Mouse (Mus musculus) liver (tissue): ENCODE measurements at regions not wholly inside any gene's neighbourhood (a gene's known extent, or its start where the extent isn't known, plus 50 kb on each side); places are given as distances from the start of the nearest gene placed in this dataset.

Source experiments
- DNase-seq: peaks from one replicate; pipeline ENCODE4 v3.0.0-alpha.2; 2020; ENCODE audit warnings: mixed read lengths

GRCm38 (mm10) chr4:83987846-83988245 lies 462.5 kb downstream of the Ccdc171 start:
- DNase-seq: no peak

GRCm38 (mm10) chr4:83988314-83988713 lies 463.0 kb downstream of the Ccdc171 start:
- DNase-seq: no peak

- no peak for DNase-seq
Observed at GRCm38 (mm10) chr4:83990126-83990989, 465.0 kb downstream of the Ccdc171 start.

GRCm38 (mm10) chr4:83991195-83991594 lies 465.9 kb downstream of the Ccdc171 start:
- no peak for DNase-seq

GRCm38 (mm10) chr4:83997079-83997478 lies 471.7 kb downstream of the Ccdc171 start:
- DNase-seq: no peak

- no peak for DNase-seq
Observed at GRCm38 (mm10) chr4:84001645-84002044, 476.3 kb downstream of the Ccdc171 start.

GRCm38 (mm10) chr4:84004055-84004778 lies 478.9 kb downstream of the Ccdc171 start:
- DNase-seq: no peak

GRCm38 (mm10) chr4:84004786-84005382 lies 479.5 kb downstream of the Ccdc171 start:
- no peak for DNase-seq

- DNase-seq: no peak
Observed at GRCm38 (mm10) chr4:84011941-84012340, 486.6 kb downstream of the Ccdc171 start.

GRCm38 (mm10) chr4:84015139-84015538 lies 489.8 kb downstream of the Ccdc171 start:
- DNase-seq: no peak

GRCm38 (mm10) chr4:84015552-84016169 lies 490.3 kb downstream of the Ccdc171 start:
- DNase-seq: no peak

- DNase-seq: no peak
Observed at GRCm38 (mm10) chr4:84018135-84018534, 492.8 kb downstream of the Ccdc171 start.

GRCm38 (mm10) chr4:84018774-84019173 lies 493.4 kb downstream of the Ccdc171 start:
- no peak for DNase-seq

- no peak for DNase-seq
Observed at GRCm38 (mm10) chr4:84019500-84020255, 494.3 kb downstream of the Ccdc171 start.

- DNase-seq: no peak
Observed at GRCm38 (mm10) chr4:84020692-84021091, 495.3 kb downstream of the Ccdc171 start.

- no peak for DNase-seq
Observed at GRCm38 (mm10) chr4:84022323-84022722, 497.0 kb downstream of the Ccdc171 start.

- no peak for DNase-seq
Observed at GRCm38 (mm10) chr4:84026144-84026543, 500.8 kb downstream of the Ccdc171 start.

- DNase-seq: no peak
Observed at GRCm38 (mm10) chr4:84028120-84028519, 502.8 kb downstream of the Ccdc171 start.

- DNase-seq: no peak
Observed at GRCm38 (mm10) chr4:84030916-84031315, 505.6 kb downstream of the Ccdc171 start.

- no peak for DNase-seq
Observed at GRCm38 (mm10) chr4:84032505-84032904, 507.2 kb downstream of the Ccdc171 start.

GRCm38 (mm10) chr4:84035347-84035746 lies 510.0 kb downstream of the Ccdc171 start:
- DNase-seq: no peak

GRCm38 (mm10) chr4:84037535-84037934 lies 512.2 kb downstream of the Ccdc171 start:
- DNase-seq: no peak
